Mouse (Mus musculus) bone marrow, adult 2 months (tissue): ENCODE data around the gene Ugt1a8.

Source experiments
- CTCF ChIP-seq: fragments of 200-500 bp; IDR thresholded peaks from 2 replicates; pipeline ENCODE4 v1.5.1; 2011; ENCODE audit warnings: low read length, control low read depth; ENCODE audit not compliant: control insufficient read depth, insufficient read depth
- POLR2A ChIP-seq: fragments of 200-500 bp; IDR thresholded peaks from 2 replicates; pipeline ENCODE4 v1.6.1; 2011; ENCODE audit warnings: low read depth, mild to moderate bottlenecking, control low read depth, low read length, borderline replicate concordance; ENCODE audit not compliant: control insufficient read depth

DNA sequence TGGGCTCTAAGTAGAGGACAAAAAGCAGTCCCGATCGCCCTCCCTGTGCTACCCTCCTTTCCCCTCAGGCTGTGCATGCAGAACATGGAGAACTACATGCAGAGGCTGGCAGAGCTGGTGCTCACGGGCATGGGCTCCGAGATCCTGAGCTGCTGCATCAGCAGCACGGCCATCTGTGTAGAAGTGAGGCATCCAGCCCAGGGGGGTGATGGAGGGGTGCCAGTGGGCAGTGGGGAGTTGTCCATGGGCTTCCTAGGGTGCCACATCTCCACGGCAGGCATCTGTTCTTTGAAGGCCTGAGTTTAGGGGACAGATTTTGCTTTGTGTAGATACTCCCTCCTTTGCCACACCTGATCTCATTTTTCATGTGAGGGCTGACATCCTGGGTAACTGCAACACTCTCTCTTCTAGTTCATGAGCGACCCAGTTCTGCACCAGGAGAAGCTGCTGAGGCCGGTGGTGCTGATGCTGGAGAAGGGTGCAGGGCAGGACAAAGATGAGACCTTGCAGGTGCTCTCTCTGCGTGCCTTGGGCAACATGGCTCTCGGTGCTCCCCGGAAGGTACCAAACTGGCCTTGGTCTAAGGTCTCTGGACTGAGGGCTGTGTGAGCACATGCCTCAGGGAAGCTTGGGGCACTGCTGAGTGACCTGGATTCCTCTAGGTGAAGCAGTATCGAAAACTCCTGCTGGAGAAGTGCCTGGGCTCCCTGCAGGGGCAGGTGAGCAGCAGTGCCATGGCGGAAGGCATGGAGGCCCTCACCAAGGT is 168.6 kb downstream of the Ugt1a8 start:
- no peak for TF ChIP-seq POLR2A
- TF ChIP-seq CTCF = no peak
